Mouse (Mus musculus) spleen, postnatal 36 days (tissue): ENCODE results near the gene Gosr2.
A peak's percentile ranks its signal among the peaks of the same experiment; 100 is the strongest.

ENCODE experiments used
- DNase-seq, 2 experiments: peaks; one replicate each; pipeline ENCODE4 v3.0.0; 2022; ENCODE audit warnings: low spot score in 2 of 2, mixed read lengths in 1 of 2

Gosr2 gene

GRCm38 (mm10) chr11:103688980-103689378, 8.7 kb downstream of the Gosr2 start:
- DNase-seq: no peak

- DNase-seq: peak; percentile 8 to 20
Observed at GRCm38 (mm10) chr11:103688271-103688979, 9.3 kb downstream of the Gosr2 start.

- DNase-seq: no peak
Observed at GRCm38 (mm10) chr11:103686706-103687105, 11.0 kb downstream of the Gosr2 start.

GRCm38 (mm10) chr11:103685261-103685736, 12.4 kb downstream of the Gosr2 start:
- DNase-seq: no peak

GRCm38 (mm10) chr11:103683667-103684334, 13.9 kb downstream of the Gosr2 start:
- no peak for DNase-seq

- peak; percentile 15 to 21 for DNase-seq
Observed at GRCm38 (mm10) chr11:103677042-103677441, 20.7 kb downstream of the Gosr2 start.

- DNase-seq: peak; percentile 22 to 23
Observed at GRCm38 (mm10) chr11:103675556-103675955, 22.1 kb downstream of the Gosr2 start.

GRCm38 (mm10) chr11:103666907-103667426, 30.7 kb downstream of the Gosr2 start:
- DNase-seq: no peak

- DNase-seq: no peak
Observed at GRCm38 (mm10) chr11:103666181-103666906, 31.4 kb downstream of the Gosr2 start.

- no peak for DNase-seq
Observed at GRCm38 (mm10) chr11:103665695-103666094, 32.0 kb downstream of the Gosr2 start.

- no peak for DNase-seq
Observed at GRCm38 (mm10) chr11:103663119-103663518, 34.6 kb downstream of the Gosr2 start.

GRCm38 (mm10) chr11:103662546-103662945, 35.2 kb downstream of the Gosr2 start:
- no peak for DNase-seq

- no peak for DNase-seq
Observed at GRCm38 (mm10) chr11:103661863-103662262, 35.8 kb downstream of the Gosr2 start.

GRCm38 (mm10) chr11:103658189-103658588, 39.5 kb downstream of the Gosr2 start:
- DNase-seq: no peak

- no peak for DNase-seq
Observed at GRCm38 (mm10) chr11:103656520-103656919, 41.2 kb downstream of the Gosr2 start.

GRCm38 (mm10) chr11:103653359-103653965, 44.2 kb downstream of the Gosr2 start:
- no peak for DNase-seq

- DNase-seq: no peak
Observed at GRCm38 (mm10) chr11:103651426-103651825, 46.3 kb downstream of the Gosr2 start.

- no peak for DNase-seq
Observed at GRCm38 (mm10) chr11:103649983-103650493, 47.7 kb downstream of the Gosr2 start.

GRCm38 (mm10) chr11:103649301-103649982, 48.3 kb downstream of the Gosr2 start, which contains the start of gene Rprml:
Rprml (plus strand) TSS chr11:103649570.
- no peak for DNase-seq

- DNase-seq: no peak
Observed at GRCm38 (mm10) chr11:103648656-103649055, 49.0 kb downstream of the Gosr2 start.
